Mouse (Mus musculus) olfactory bulb, adult 2 months (tissue): ENCODE data around the gene Frmd8. TPM values are rescaled to one million over a fixed set of nuclear protein-coding genes. Genes with fewer than 3 reads are reported as not detected.
A peak's percentile ranks its signal among the peaks of the same experiment; 100 is the strongest.

Experiments used
- H3K27ac ChIP-seq: fragments of 200-500 bp; 2 replicates; pipeline ENCODE4 v1.5.1; 2012; ENCODE audit warnings: low read depth, low read length; ENCODE audit not compliant: insufficient read depth
- H3K4me1 ChIP-seq: fragments of 200-500 bp; 2 replicates; pipeline ENCODE4 v1.6.1; 2012; ENCODE audit warnings: low read length; ENCODE audit not compliant: control insufficient read depth, insufficient read depth
- H3K4me3 ChIP-seq: fragments of 200-500 bp; 2 replicates; pipeline ENCODE4 v1.5.1; 2012; ENCODE audit warnings: mild to moderate bottlenecking, low read depth, low read length, moderate library complexity; ENCODE audit not compliant: insufficient read depth
- CTCF ChIP-seq: fragments of 200-500 bp; IDR thresholded peaks from 2 replicates; pipeline ENCODE4 v1.5.1; 2012; ENCODE audit warnings: low read depth, mild to moderate bottlenecking, low read length, moderate library complexity; ENCODE audit not compliant: insufficient read depth
- POLR2A ChIP-seq: fragments of 200-500 bp; IDR thresholded peaks from 2 replicates; pipeline ENCODE4 v1.6.1; 2012; ENCODE audit warnings: mild to moderate bottlenecking, low read depth, low read length, moderate library complexity; ENCODE audit not compliant: insufficient read depth
- WGBS: fragments of 180-500 bp; shearing (Covaris S2); methylation state at CpG from one replicate; pipeline ENCODE4 v1.1.7; 2018; 5-methylcytosine and 5-hydroxymethylcytosine counted together
- polyA plus RNA-seq: library from polyadenylated mRNA; stranded (reverse); fragments of >200 nt; gene quantifications from 2 replicates; pipeline ENCODE4 v1.2.4, GENCODE M21; 2012; ENCODE audit warnings: low replicate concordance; ENCODE audit not compliant: missing spikeins, insufficient read depth, insufficient read length

Gene Frmd8
- polyA plus RNA-seq, 1 experiment: not detected

- H3K4me1 ChIP-seq: peaks cover 26% of the 10 kb centered on the region
- no peak overlapping the region for H3K27ac ChIP-seq
- TF ChIP-seq POLR2A: no peak
- TF ChIP-seq CTCF: no peak
- no peak overlapping the region for H3K4me3 ChIP-seq
- WGBS: 83% methylated on average over 10 of the region's 10 CpGs
These were observed 50.1 kb downstream of the Frmd8 start for GRCm38 (mm10) chr19:5824826-5825617.

GRCm38 (mm10) chr19:5824043-5824825 lies 50.8 kb downstream of the Frmd8 start:
- TF ChIP-seq POLR2A (no peak), CTCF (no peak)
- peaks cover 31% of the 10 kb centered on the region for H3K4me1 ChIP-seq
- H3K27ac ChIP-seq: peak overlapping the region; percentile 56; the same call in 1 of the 2 replicates
- no peak overlapping the region for H3K4me3 ChIP-seq
- 75% methylated on average over 22 of the region's 22 CpGs for WGBS

GRCm38 (mm10) chr19:5823266-5823839 lies 51.7 kb downstream of the Frmd8 start:
- Histone ChIP-seq H3K4me1 (peaks cover 40% of the 10 kb centered on the region), H3K4me3 (no peak overlapping the region), H3K27ac (peak overlapping the region; percentile 90)
- no peak for TF ChIP-seq POLR2A
- TF ChIP-seq CTCF: no peak
- WGBS: 23% methylated on average over 9 of the region's 9 CpGs

- peak overlapping the region; percentile 90 for H3K27ac ChIP-seq
- WGBS: 51% methylated on average over 7 of the region's 7 CpGs
These were observed 52.3 kb downstream of the Frmd8 start for GRCm38 (mm10) chr19:5822834-5823205.

GRCm38 (mm10) chr19:5822174-5822833 lies 52.8 kb downstream of the Frmd8 start:
- H3K4me1 ChIP-seq: peaks cover 45% of the 10 kb centered on the region
- TF ChIP-seq CTCF: no peak
- H3K27ac ChIP-seq: peak overlapping the region; percentile 71
- 16% methylated on average over 12 of the region's 12 CpGs for WGBS
- no peak overlapping the region for H3K4me3 ChIP-seq

More at GRCm38 (mm10) chr19:5822834-5823205, 52.3 kb downstream of the Frmd8 start:
- peaks cover 44% of the 10 kb centered on the region for H3K4me1 ChIP-seq
- no peak overlapping the region for H3K4me3 ChIP-seq
- no peak for TF ChIP-seq POLR2A
- no peak for TF ChIP-seq CTCF

- no peak for TF ChIP-seq POLR2A
- TF ChIP-seq CTCF: no peak
- WGBS: 46% methylated on average over 5 of the region's 5 CpGs
- Histone ChIP-seq H3K4me3 (no peak overlapping the region), H3K27ac (peak overlapping the region; percentile 71; the same call in 1 of the 2 replicates), H3K4me1 (peaks cover 49% of the 10 kb centered on the region)
These were observed 53.3 kb downstream of the Frmd8 start for GRCm38 (mm10) chr19:5821847-5822173.

- H3K27ac ChIP-seq: no peak overlapping the region
- H3K4me1 ChIP-seq: peaks cover 63% of the 10 kb centered on the region
- no peak for TF ChIP-seq CTCF
- no peak for TF ChIP-seq POLR2A
- 63% methylated on average over 12 of the region's 12 CpGs for WGBS
- H3K4me3 ChIP-seq: no peak overlapping the region
These were observed 55.5 kb downstream of the Frmd8 start for GRCm38 (mm10) chr19:5819549-5819948.

GRCm38 (mm10) chr19:5818590-5818977 lies 56.5 kb downstream of the Frmd8 start:
- no peak for TF ChIP-seq POLR2A
- 0 out of 2 replicates have a peak, but pooled peaks have one; percentile 11 for TF ChIP-seq CTCF
- no peak overlapping the region for H3K4me3 ChIP-seq
- H3K27ac ChIP-seq: peak overlapping the region; percentile 14; the same call in 1 of the 2 replicates
- H3K4me1 ChIP-seq: peaks cover 63% of the 10 kb centered on the region
- WGBS: 78% methylated on average over 6 of the region's 6 CpGs
